Mouse (Mus musculus): Measurements from ENCODE around the gene Capns2. TPM values are rescaled to one million over a fixed set of nuclear protein-coding genes. Genes with fewer than 3 reads are reported as not detected.
A peak's percentile ranks its signal among the peaks of the same experiment; 100 is the strongest.

Capns2 gene
- total RNA-seq, 1 experiment: 0.67 TPM

DNA sequence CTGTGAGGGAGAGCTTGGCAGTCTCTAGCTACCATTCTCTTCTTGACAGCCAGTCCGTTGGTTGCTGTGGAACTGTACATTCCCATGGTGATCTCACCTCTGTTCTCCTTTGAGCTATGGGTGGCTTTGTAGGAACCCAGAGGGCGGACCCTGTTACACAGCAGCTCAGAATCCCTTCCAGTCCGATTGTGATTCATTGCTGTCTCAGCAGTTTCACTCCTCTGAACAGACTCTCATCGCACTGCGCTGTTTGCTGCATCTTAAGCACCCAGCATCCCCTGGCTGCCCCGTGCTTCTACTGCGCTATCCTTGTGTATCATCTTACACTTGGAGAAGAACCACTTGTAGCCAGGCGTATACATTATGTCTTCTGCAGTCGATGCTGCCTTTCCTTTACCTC, 1.6 kb upstream of the Capns2 start:
- no peak overlapping the region for H3K4me3 ChIP-seq (ENCODE audit: insufficient read depth in 1 of 2, low read depth in 1 of 2, low read length in 2 of 2, poor library complexity in 1 of 2, severe bottlenecking in 1 of 2)
- no peaks in the 10 kb centered on the region for H3K9me3 ChIP-seq (ENCODE audit: control insufficient read depth, insufficient read depth, low read depth, low read length)
- no peak for DNase-seq (ENCODE audit: low read depth, low spot score)
- in situ Hi-C loops (cut with MboI; ENCODE audit: low sequenced_read_pairs in 2 of 2, unreplicated experiment in 2 of 2): no loop called here
- H3K36me3 ChIP-seq (ENCODE audit: control insufficient read depth, insufficient read depth, low read length, poor library complexity, severe bottlenecking): no peaks in the 10 kb centered on the region
- H3K27ac ChIP-seq (ENCODE audit: insufficient read depth, low read depth, low read length, poor library complexity, severe bottlenecking): no peak overlapping the region
- H3K9ac ChIP-seq (ENCODE audit: insufficient read depth, low read depth, low read length, poor library complexity, severe bottlenecking): no peak overlapping the region
- no peaks in the 10 kb centered on the region for H3K4me1 ChIP-seq (ENCODE audit: control insufficient read depth in 2 of 2, insufficient read depth in 2 of 2, low read length in 2 of 2, poor library complexity in 1 of 2)
- TF ChIP-seq ZNF384 (IDR thresholded peaks at IDR 0.05; ENCODE audit: low read depth, low read length) (no peak), MAFK (IDR thresholded peaks at IDR 0.05; ENCODE audit: insufficient read depth, low read depth, low read length) (peak; percentile 78; the same call in 1 of the 2 replicates)

DNA sequence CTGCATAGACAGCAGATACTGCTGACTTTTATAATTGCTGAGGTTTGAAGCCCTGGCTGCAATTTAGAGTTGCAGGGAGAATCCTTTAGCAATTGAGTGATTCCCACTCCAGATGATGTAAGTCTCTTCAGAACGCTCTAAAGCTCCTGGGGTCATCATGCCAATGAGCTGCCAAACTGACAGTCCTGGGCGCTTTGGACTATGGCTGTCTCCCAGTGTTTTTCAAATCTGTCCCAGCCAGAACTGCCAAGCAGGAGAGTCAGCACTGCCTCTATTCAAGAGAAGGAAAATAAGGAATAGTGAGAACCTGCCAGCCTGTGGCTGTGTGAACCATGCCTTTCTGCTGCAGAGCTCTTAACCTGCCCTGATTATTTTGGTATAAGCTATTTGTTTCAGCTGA, 1.8 kb downstream of the Capns2 start:
- in situ Hi-C loops (cut with MboI; ENCODE audit: low sequenced_read_pairs in 2 of 2, unreplicated experiment in 2 of 2): no loop called here
- DNase-seq (ENCODE audit: low read depth, low spot score): no peak
- TF ChIP-seq ZNF384 (IDR thresholded peaks at IDR 0.05; ENCODE audit: low read depth, low read length): no peak
- no peak for TF ChIP-seq HCFC1 (IDR thresholded peaks at IDR 0.05; ENCODE audit: borderline replicate concordance, insufficient read depth, low read length)
- TF ChIP-seq MAFK (IDR thresholded peaks at IDR 0.05; ENCODE audit: insufficient read depth, low read depth, low read length): no peak
- TF ChIP-seq CHD2 (IDR thresholded peaks at IDR 0.05; ENCODE audit: low read depth, low read length): no peak
- TF ChIP-seq ZC3H11A (IDR thresholded peaks at IDR 0.05; ENCODE audit: borderline replicate concordance, low read depth, low read length): no peak

DNA sequence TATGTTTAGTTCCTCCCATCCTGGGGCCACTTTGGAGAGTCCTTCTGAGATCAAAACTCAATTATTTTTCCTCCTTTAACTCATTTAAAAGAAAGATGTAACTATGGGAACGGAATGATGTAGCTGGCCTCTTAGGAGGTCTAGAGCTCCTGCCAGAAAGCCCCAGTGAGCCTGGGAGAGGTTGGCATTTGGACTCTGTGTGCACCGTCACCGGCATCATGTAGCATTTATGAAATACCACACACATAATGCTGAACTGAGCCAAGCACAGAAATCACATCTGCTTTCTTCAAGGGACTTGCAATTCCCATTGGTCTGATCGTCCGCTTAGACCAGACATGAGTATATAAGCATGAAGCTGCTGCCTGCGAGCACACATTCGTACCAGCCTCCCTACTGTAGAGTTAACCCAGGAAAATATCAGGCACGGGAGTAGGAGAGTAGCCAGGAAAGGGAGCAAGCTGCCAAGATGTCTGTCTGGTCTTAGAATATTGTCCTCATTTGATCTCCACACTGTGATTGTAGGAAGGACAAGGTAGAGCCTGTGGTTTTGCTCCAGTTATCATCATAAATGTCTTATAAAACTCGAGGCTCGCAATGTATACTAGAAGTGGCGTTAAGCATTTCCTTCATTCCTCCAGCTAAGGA, 2.4 kb downstream of the Capns2 start:
- H3K27ac ChIP-seq (ENCODE audit: insufficient read depth, low read depth, low read length, poor library complexity, severe bottlenecking): no peak overlapping the region
- H3K9ac ChIP-seq (ENCODE audit: insufficient read depth, low read depth, low read length, poor library complexity, severe bottlenecking): no peak overlapping the region
- no peak for TF ChIP-seq ZC3H11A (IDR thresholded peaks at IDR 0.05; ENCODE audit: borderline replicate concordance, low read depth, low read length)
- no peak for TF ChIP-seq CHD2 (IDR thresholded peaks at IDR 0.05; ENCODE audit: low read depth, low read length)
- TF ChIP-seq MAFK (IDR thresholded peaks at IDR 0.05; ENCODE audit: insufficient read depth, low read depth, low read length): no peak
- in situ Hi-C loops (cut with MboI; ENCODE audit: low sequenced_read_pairs in 2 of 2, unreplicated experiment in 2 of 2): no loop called here
- no peaks in the 10 kb centered on the region for H3K36me3 ChIP-seq (ENCODE audit: control insufficient read depth, insufficient read depth, low read length, poor library complexity, severe bottlenecking)
- DNase-seq (ENCODE audit: low read depth, low spot score): no peak
- H3K4me1 ChIP-seq (ENCODE audit: control insufficient read depth in 2 of 2, insufficient read depth in 2 of 2, low read length in 2 of 2, poor library complexity in 1 of 2): no peaks in the 10 kb centered on the region
- H3K9me3 ChIP-seq (ENCODE audit: control insufficient read depth, insufficient read depth, low read depth, low read length): no peaks in the 10 kb centered on the region
- H3K4me3 ChIP-seq (ENCODE audit: insufficient read depth in 1 of 2, low read depth in 1 of 2, low read length in 2 of 2, poor library complexity in 1 of 2, severe bottlenecking in 1 of 2): no peak overlapping the region

More for the DNA sequence above, 1.8 kb downstream of the Capns2 start:
- Histone ChIP-seq H3K27ac (ENCODE audit: insufficient read depth, low read depth, low read length, poor library complexity, severe bottlenecking) (no peak overlapping the region), H3K4me3 (ENCODE audit: insufficient read depth in 1 of 2, low read depth in 1 of 2, low read length in 2 of 2, poor library complexity in 1 of 2, severe bottlenecking in 1 of 2) (no peak overlapping the region), H3K9me3 (ENCODE audit: control insufficient read depth, insufficient read depth, low read depth, low read length) (no peaks in the 10 kb centered on the region), H3K4me1 (ENCODE audit: control insufficient read depth in 2 of 2, insufficient read depth in 2 of 2, low read length in 2 of 2, poor library complexity in 1 of 2) (no peaks in the 10 kb centered on the region), H3K36me3 (ENCODE audit: control insufficient read depth, insufficient read depth, low read length, poor library complexity, severe bottlenecking) (no peaks in the 10 kb centered on the region), H3K9ac (ENCODE audit: insufficient read depth, low read depth, low read length, poor library complexity, severe bottlenecking) (no peak overlapping the region)

DNA sequence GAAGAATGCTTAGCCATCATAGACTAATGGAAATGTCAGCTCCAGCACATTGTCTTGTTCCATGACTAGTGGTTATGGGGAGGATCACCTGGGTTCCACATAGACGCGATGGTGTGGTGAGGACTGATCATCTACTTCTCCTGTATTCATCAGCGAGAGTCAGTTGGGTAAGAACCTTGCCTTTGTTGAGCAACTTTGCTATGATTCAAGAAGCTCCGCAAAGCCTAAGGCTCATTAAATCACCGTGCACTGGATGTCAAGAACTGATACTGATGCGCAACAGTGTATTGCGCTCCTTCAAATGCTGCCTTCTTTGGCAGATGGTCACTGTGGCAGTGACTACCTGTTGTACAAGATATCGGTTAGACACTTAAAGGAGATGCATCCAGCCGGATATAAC, 5.3 kb downstream of the Capns2 start:
- Histone ChIP-seq H3K4me1 (ENCODE audit: control insufficient read depth in 2 of 2, insufficient read depth in 2 of 2, low read length in 2 of 2, poor library complexity in 1 of 2) (no peaks in the 10 kb centered on the region), H3K9ac (ENCODE audit: insufficient read depth, low read depth, low read length, poor library complexity, severe bottlenecking) (no peak overlapping the region), H3K36me3 (ENCODE audit: control insufficient read depth, insufficient read depth, low read length, poor library complexity, severe bottlenecking) (no peaks in the 10 kb centered on the region), H3K4me3 (ENCODE audit: insufficient read depth in 1 of 2, low read depth in 1 of 2, low read length in 2 of 2, poor library complexity in 1 of 2, severe bottlenecking in 1 of 2) (no peak overlapping the region), H3K27ac (ENCODE audit: insufficient read depth, low read depth, low read length, poor library complexity, severe bottlenecking) (no peak overlapping the region), H3K9me3 (ENCODE audit: control insufficient read depth, insufficient read depth, low read depth, low read length) (no peaks in the 10 kb centered on the region)
- DNase-seq (ENCODE audit: low read depth, low spot score): no peak
- in situ Hi-C loops (cut with MboI; ENCODE audit: low sequenced_read_pairs in 2 of 2, unreplicated experiment in 2 of 2): no loop called here
- TF ChIP-seq ZNF384 (IDR thresholded peaks at IDR 0.05; ENCODE audit: low read depth, low read length): no peak
- no peak for TF ChIP-seq CHD2 (IDR thresholded peaks at IDR 0.05; ENCODE audit: low read depth, low read length)
- no peak for TF ChIP-seq ZC3H11A (IDR thresholded peaks at IDR 0.05; ENCODE audit: borderline replicate concordance, low read depth, low read length)
- no peak for TF ChIP-seq MAFK (IDR thresholded peaks at IDR 0.05; ENCODE audit: insufficient read depth, low read depth, low read length)
- TF ChIP-seq HCFC1 (IDR thresholded peaks at IDR 0.05; ENCODE audit: borderline replicate concordance, insufficient read depth, low read length): no peak

DNA sequence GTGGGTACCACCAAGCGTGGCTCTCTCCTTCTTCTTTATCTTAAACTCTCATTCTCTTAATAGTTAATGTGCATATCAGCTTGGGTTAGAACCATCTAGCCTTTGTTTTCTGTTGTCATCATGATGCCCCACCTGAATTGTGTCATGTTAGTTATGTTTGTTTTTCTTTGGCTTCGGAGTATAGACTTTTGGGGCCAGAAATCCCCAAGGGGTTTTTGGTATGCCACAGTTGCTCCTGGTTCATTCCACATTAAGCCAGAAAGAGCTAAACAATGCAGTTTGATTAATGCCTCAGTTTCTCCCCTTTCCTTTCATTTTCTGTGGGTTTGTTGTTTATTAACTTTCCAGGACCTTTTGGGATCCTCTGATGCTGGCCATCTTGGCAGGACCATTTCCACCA, 7.2 kb downstream of the Capns2 start:
- no peaks in the 10 kb centered on the region for H3K36me3 ChIP-seq (ENCODE audit: control insufficient read depth, insufficient read depth, low read length, poor library complexity, severe bottlenecking)
- no peak overlapping the region for H3K4me3 ChIP-seq (ENCODE audit: insufficient read depth in 1 of 2, low read depth in 1 of 2, low read length in 2 of 2, poor library complexity in 1 of 2, severe bottlenecking in 1 of 2)
- no peak overlapping the region for H3K27ac ChIP-seq (ENCODE audit: insufficient read depth, low read depth, low read length, poor library complexity, severe bottlenecking)
- TF ChIP-seq ZC3H11A (IDR thresholded peaks at IDR 0.05; ENCODE audit: borderline replicate concordance, low read depth, low read length) (no peak), MAFK (IDR thresholded peaks at IDR 0.05; ENCODE audit: insufficient read depth, low read depth, low read length) (no peak)
- in situ Hi-C loops (cut with MboI; ENCODE audit: low sequenced_read_pairs in 2 of 2, unreplicated experiment in 2 of 2): no loop called here
- no peak overlapping the region for H3K9ac ChIP-seq (ENCODE audit: insufficient read depth, low read depth, low read length, poor library complexity, severe bottlenecking)
- H3K4me1 ChIP-seq (ENCODE audit: control insufficient read depth in 2 of 2, insufficient read depth in 2 of 2, low read length in 2 of 2, poor library complexity in 1 of 2): no peaks in the 10 kb centered on the region
- no peak for DNase-seq (ENCODE audit: low read depth, low spot score)
- H3K9me3 ChIP-seq (ENCODE audit: control insufficient read depth, insufficient read depth, low read depth, low read length): no peaks in the 10 kb centered on the region

All from ES-E14 (cell line).